Mouse (Mus musculus): ENCODE results near the gene Rnf113a1. TPM values are rescaled to one million over a fixed set of nuclear protein-coding genes. Genes with fewer than 3 reads are reported as not detected.
"Not testable (repeated sequence)": the region's sequence is repeated elsewhere in the genome, so short reads cannot be mapped to it uniquely, and the experiment has no call there.

Gene Rnf113a1
- 3.1 and 4.1 TPM in 2 replicates for polyA plus RNA-seq (2011; ENCODE audit: insufficient read length, low read depth, missing spikeins)

- H3K4me3 ChIP-seq (ENCODE audit: insufficient read depth, low read length) = peak within 1 kb of the TSS; percentile 88
- H3K27ac ChIP-seq (ENCODE audit: insufficient read depth, low read length) = 0 out of 2 replicates have a peak within 1 kb of the TSS, but pooled peaks have one; percentile 4
- H3K4me1 ChIP-seq (ENCODE audit: control insufficient read depth, insufficient read depth, low read length) = no peaks in the 10 kb centered on the region
- TF ChIP-seq POLR2A (IDR thresholded peaks at IDR 0.05; ENCODE audit: low read depth, low read length) (peak; percentile 5; the same call in 1 of the 2 replicates), CTCF (IDR thresholded peaks at IDR 0.05; ENCODE audit: borderline replicate concordance, insufficient read depth, low read length) (no peak)
Observed at GRCm38 (mm10) chrX:37191105-37191743, at the start of gene Rnf113a1, which contains the start of gene Ndufa1. TSS of gene Rnf113a1 (plus strand) at chrX:37191245. TSS of gene Ndufa1 (minus strand) at chrX:37191163.

GRCm38 (mm10) chrX:37141732-37142131 is 49.3 kb upstream of the Rnf113a1 start:
- TF ChIP-seq POLR2A (IDR thresholded peaks at IDR 0.05; ENCODE audit: low read depth, low read length) (no peak), CTCF (IDR thresholded peaks at IDR 0.05; ENCODE audit: borderline replicate concordance, insufficient read depth, low read length) (no peak)
- no peaks in the 10 kb centered on the region for H3K4me1 ChIP-seq (ENCODE audit: control insufficient read depth, insufficient read depth, low read length)
- H3K27ac ChIP-seq (ENCODE audit: insufficient read depth, low read length) = no peak overlapping the region
- no peak overlapping the region for H3K4me3 ChIP-seq (ENCODE audit: insufficient read depth, low read length)

GRCm38 (mm10) chrX:37144498-37144897 is 46.5 kb upstream of the Rnf113a1 start:
- H3K4me1 ChIP-seq (ENCODE audit: control insufficient read depth, insufficient read depth, low read length); H3K27ac ChIP-seq (ENCODE audit: insufficient read depth, low read length); H3K4me3 ChIP-seq (ENCODE audit: insufficient read depth, low read length): not testable (repeated sequence)

- Histone ChIP-seq H3K4me1 (ENCODE audit: control insufficient read depth, insufficient read depth, low read length) (no peaks in the 10 kb centered on the region), H3K27ac (ENCODE audit: insufficient read depth, low read length) (no peak overlapping the region), H3K4me3 (ENCODE audit: insufficient read depth, low read length) (no peak overlapping the region)
- no peak for TF ChIP-seq POLR2A (IDR thresholded peaks at IDR 0.05; ENCODE audit: low read depth, low read length)
- TF ChIP-seq CTCF (IDR thresholded peaks at IDR 0.05; ENCODE audit: borderline replicate concordance, insufficient read depth, low read length) = no peak
Observed at GRCm38 (mm10) chrX:37144954-37145353, 46.1 kb upstream of the Rnf113a1 start.

GRCm38 (mm10) chrX:37157839-37158238 is 33.2 kb upstream of the Rnf113a1 start:
- Histone ChIP-seq H3K4me3 (ENCODE audit: insufficient read depth, low read length) (no peak overlapping the region), H3K4me1 (ENCODE audit: control insufficient read depth, insufficient read depth, low read length) (no peaks in the 10 kb centered on the region), H3K27ac (ENCODE audit: insufficient read depth, low read length) (no peak overlapping the region)
- TF ChIP-seq CTCF (IDR thresholded peaks at IDR 0.05; ENCODE audit: borderline replicate concordance, insufficient read depth, low read length) (no peak), POLR2A (IDR thresholded peaks at IDR 0.05; ENCODE audit: low read depth, low read length) (no peak)

GRCm38 (mm10) chrX:37161169-37161568 is 29.9 kb upstream of the Rnf113a1 start:
- Histone ChIP-seq H3K27ac (ENCODE audit: insufficient read depth, low read length) (no peak overlapping the region), H3K4me1 (ENCODE audit: control insufficient read depth, insufficient read depth, low read length) (no peaks in the 10 kb centered on the region), H3K4me3 (ENCODE audit: insufficient read depth, low read length) (no peak overlapping the region)
- no peak for TF ChIP-seq POLR2A (IDR thresholded peaks at IDR 0.05; ENCODE audit: low read depth, low read length)

- TF ChIP-seq POLR2A (IDR thresholded peaks at IDR 0.05; ENCODE audit: low read depth, low read length) = no peak
- no peak for TF ChIP-seq CTCF (IDR thresholded peaks at IDR 0.05; ENCODE audit: borderline replicate concordance, insufficient read depth, low read length)
- no peak overlapping the region for H3K27ac ChIP-seq (ENCODE audit: insufficient read depth, low read length)
- no peak overlapping the region for H3K4me3 ChIP-seq (ENCODE audit: insufficient read depth, low read length)
- no peaks in the 10 kb centered on the region for H3K4me1 ChIP-seq (ENCODE audit: control insufficient read depth, insufficient read depth, low read length)
Observed at GRCm38 (mm10) chrX:37163115-37163514, 27.9 kb upstream of the Rnf113a1 start.

- TF ChIP-seq POLR2A (IDR thresholded peaks at IDR 0.05; ENCODE audit: low read depth, low read length) (no peak), CTCF (IDR thresholded peaks at IDR 0.05; ENCODE audit: borderline replicate concordance, insufficient read depth, low read length) (no peak)
- H3K4me1 ChIP-seq (ENCODE audit: control insufficient read depth, insufficient read depth, low read length) = no peaks in the 10 kb centered on the region
- no peak overlapping the region for H3K4me3 ChIP-seq (ENCODE audit: insufficient read depth, low read length)
- H3K27ac ChIP-seq (ENCODE audit: insufficient read depth, low read length) = no peak overlapping the region
Observed at GRCm38 (mm10) chrX:37167085-37167484, 24.0 kb upstream of the Rnf113a1 start.

GRCm38 (mm10) chrX:37168742-37169141 is 22.3 kb upstream of the Rnf113a1 start, which contains the start of gene Akap14:
TSS of gene Akap14 (minus strand) at chrX:37168842.
- Histone ChIP-seq H3K4me3 (ENCODE audit: insufficient read depth, low read length) (no peak within 1 kb of the TSS), H3K27ac (ENCODE audit: insufficient read depth, low read length) (no peak within 1 kb of the TSS), H3K4me1 (ENCODE audit: control insufficient read depth, insufficient read depth, low read length) (no peaks in the 10 kb centered on the region)
- TF ChIP-seq CTCF (IDR thresholded peaks at IDR 0.05; ENCODE audit: borderline replicate concordance, insufficient read depth, low read length) = no peak

- H3K4me3 ChIP-seq (ENCODE audit: insufficient read depth, low read length); H3K27ac ChIP-seq (ENCODE audit: insufficient read depth, low read length); H3K4me1 ChIP-seq (ENCODE audit: control insufficient read depth, insufficient read depth, low read length): not testable (repeated sequence)
Observed at GRCm38 (mm10) chrX:37184401-37184800, 6.6 kb upstream of the Rnf113a1 start.

- no peaks in the 10 kb centered on the region for H3K4me1 ChIP-seq (ENCODE audit: control insufficient read depth, insufficient read depth, low read length)
- no peak overlapping the region for H3K27ac ChIP-seq (ENCODE audit: insufficient read depth, low read length)
- no peak for TF ChIP-seq POLR2A (IDR thresholded peaks at IDR 0.05; ENCODE audit: low read depth, low read length)
- TF ChIP-seq CTCF (IDR thresholded peaks at IDR 0.05; ENCODE audit: borderline replicate concordance, insufficient read depth, low read length) = no peak
- peak overlapping the region; percentile 88 for H3K4me3 ChIP-seq (ENCODE audit: insufficient read depth, low read length)
Observed at GRCm38 (mm10) chrX:37190755-37191104, 315 bp upstream of the Rnf113a1 start.
